Mouse (Mus musculus): Measurements from ENCODE around the gene Myo16.

The Myo16 gene

DNA sequence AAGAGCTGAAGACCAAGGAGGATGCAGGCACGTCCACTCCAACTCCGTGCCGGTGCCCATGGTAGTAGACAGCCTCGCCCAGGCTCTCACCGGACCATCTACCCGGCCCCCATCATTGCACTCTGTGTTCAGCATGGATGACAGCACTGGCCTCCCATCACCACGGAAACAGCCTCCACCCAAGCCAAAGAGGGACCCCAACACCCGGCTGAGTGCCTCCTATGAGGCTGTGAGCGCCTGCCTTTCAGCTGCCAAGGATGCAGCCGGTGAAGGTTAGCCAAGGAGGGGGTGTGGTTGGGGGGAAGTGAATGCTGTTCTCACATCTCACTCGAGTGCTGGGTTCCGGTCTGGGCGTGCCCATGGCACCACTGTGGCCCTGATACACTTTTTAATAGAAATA is 408.3 kb downstream of the Myo16 start:
- DNase-seq = no peak

DNA sequence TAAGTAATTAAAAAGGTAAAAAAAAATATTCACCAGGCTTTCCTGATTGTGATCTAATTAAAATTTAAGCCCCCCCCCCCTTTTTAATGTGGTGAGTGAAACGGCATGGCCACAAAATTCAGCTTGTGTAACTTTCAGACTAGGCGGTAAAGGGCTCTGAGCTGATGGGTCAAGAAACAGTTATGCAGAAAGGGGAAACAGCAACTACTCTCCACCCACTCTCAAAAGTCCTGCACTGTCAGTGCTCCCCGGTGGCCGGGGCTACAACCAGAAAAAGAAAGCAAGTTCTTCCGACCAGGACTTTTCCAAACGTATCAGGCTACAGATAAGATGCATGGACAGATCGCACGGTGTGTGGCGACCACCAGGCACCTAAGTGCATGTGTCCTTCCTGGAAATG is 408.9 kb downstream of the Myo16 start:
- DNase-seq = no peak

DNA sequence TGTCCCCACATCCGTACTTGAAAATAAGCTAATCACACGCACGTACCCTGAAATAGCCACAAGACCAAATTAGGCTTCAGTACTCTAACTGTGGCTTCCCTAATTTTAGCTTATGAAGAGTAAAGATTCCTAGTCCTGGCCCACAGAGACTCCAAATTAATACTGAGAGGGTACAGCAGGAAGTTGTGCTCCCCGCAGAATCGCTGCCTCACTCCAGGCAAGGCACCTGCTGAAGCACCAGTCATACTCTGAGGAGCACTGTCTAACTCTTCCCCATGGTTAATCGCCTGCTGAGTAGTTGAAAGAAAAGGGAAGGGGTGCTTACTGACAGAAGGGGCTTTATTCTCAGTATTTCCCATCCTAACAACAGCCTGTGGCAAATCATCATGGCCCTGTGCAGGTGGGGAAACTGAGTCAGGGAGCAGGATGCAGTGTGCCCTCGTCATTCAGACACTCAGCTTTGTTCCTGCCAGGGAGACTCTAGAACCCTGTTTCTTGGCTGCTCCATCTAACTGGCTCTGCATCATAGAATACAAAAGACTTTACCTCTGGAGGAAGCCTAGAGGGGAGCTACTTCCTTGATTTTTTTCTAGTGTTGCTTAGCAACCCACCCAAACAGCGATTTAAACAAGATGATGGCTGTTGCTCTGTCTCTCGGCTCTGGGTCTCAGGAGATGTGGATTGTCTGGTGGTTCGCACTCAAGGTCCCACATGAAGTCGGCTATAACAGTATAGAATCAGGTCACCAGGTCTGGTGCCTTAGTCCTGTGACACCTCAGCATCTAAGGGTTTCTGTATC is 411.7 kb downstream of the Myo16 start:
- no peak for DNase-seq

DNA sequence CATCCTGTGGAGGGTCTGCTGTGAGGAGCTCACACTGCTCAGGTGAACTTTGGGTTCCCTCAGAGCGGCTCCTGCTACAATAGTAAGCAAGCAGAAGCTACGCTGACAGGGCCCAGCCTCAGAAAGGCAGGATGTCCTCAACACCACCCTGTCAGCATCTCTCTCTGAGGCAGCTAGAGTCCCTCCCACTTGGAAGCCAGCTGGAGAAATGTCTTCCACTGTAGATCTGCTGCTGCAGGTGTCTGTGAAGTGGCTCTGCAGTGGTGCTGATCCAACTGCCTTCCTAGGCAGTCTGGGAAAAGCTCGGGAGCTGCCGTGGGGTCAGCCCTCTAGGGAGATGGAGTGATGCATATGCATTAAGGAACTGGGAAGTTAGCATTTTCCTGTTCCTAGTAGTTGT is 414.7 kb downstream of the Myo16 start:
- no peak for DNase-seq

DNA sequence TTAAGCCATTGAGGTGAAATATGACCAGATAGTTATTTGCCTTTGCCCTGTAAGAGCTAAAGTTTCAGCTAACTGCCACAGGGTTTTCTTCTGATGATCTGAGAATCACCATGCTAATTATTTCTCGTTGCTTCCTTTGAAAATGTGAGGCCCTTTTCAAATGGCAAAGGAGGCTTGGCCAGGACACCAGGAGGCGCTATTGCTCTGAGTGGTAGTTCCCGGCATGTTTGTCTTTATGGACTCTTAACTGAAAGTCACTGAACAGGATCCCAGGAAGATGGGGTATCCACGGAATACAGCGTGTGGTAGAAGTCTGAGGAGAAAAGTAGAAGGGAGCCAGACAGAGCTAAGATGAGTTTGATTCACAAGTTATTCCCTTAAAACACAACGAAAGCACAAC is 420.4 kb downstream of the Myo16 start:
- DNase-seq = peak; percentile 59

DNA sequence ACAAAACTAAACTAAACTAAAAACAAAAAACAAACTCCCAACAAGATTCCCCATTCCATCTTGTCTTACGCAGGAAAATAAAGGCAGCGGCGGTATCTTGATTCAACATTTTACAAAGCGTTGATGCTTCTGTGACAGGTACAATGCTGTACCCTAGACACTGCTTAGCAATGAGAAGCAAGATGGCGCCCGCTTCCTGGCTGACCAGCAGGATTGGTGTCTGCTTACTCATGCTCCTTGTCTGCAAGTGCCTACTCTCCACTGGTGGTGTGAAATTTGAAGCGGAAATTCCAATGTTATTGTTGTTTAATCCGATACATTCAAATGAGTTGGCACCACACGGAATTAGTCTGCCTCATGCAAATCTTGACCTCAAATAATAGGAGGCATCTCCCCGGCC is 421.5 kb downstream of the Myo16 start:
- DNase-seq = no peak

DNA sequence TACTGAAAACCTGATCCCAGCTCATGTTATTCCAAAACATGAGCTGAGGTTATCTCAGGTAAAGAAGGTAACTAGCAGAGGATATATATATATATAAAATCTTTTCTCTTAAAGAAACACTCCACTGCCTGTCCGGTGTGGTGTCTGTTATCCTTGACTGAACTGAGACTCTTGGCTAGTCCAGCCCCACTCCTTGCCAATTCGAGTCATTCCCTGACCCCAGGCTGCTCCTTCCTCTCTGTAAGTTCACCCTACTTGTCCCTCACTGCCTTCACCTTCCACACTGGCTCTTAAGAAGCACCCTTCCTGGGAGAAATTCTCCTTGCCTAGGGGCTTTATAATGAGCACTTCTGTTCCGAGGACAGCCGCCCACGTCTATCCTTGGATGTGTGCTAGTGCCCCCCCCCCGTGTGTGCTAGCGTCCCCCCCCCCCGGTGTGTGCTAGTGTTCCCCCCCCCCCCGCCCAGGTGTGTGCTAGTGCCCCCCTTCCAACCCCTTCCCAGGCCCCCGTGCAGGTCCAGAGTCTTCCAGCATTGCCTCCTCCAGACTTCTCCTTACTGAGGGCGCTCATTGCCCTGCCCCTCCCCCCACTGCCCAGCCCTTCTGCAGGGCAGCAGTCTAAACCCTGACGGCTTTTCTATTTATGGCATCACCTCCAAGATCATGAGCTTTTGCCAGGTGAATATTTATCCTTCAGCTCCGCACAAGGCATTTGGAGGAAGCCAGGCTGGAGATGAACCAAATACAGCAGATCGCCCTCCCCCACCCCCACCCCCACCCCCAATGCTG is 433.4 kb downstream of the Myo16 start:
- no peak for DNase-seq

DNA sequence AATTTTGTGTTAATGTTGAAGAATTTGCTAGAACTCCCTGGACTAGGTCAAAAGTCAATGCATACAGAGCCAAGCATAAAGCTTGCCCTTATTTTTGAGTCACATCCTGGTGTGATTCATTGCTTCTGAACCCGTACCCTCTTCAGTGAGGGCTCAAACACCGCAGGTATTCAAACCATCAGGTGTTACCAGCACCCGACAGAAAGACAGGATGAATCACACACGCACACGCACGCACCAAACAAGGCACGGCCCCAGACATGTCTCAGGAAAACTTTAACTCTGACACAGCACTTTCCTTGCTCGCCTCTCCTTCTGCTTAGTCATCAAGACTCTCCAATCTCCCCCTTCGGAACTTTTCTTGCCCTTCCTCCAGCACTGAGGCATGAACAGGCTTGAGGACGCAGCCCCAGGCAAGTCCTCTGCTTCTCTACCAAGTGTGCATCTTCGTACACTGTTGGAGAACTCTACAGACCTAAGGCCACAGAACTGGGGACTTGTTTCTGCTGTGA is 435.8 kb downstream of the Myo16 start:
- no peak for DNase-seq

DNA sequence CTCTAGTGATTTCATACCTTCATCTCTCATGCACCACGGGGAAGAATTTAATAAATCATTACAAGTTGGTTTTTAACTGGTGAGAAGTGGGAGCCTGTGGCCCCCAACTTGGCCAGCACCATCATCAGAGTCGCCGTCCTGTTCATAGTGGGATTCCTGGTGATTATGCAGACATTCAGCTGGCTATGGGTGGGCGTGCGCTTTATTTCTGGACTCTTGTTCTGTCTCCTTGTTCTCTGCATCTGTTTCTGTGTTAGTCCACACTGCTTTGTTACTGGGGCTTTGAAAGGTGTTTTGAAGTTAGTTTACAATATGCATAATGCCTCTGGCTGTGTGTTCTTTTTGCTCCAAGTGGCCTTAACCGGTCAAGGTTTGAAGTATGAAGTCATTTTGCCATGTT is 439.2 kb downstream of the Myo16 start:
- no peak for DNase-seq

DNA sequence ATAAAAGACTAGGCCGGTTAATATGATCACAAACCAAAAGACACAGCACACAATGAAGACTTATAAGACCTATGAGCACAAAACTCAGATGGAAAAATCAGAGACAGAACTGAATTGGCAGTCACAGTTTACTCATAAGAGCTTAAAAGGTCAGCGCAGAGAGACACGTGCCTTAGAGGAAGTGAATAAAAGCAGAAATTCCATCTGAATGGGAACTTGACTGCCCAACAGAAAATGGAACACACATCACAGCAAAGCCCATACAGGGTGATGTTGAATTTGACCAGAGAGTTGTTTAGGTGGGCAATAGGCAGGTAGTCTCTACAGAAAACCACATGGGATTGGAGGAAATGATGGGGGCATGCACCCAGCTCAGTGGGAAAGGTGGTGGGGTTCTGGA is 442.6 kb downstream of the Myo16 start:
- no peak for DNase-seq

DNA sequence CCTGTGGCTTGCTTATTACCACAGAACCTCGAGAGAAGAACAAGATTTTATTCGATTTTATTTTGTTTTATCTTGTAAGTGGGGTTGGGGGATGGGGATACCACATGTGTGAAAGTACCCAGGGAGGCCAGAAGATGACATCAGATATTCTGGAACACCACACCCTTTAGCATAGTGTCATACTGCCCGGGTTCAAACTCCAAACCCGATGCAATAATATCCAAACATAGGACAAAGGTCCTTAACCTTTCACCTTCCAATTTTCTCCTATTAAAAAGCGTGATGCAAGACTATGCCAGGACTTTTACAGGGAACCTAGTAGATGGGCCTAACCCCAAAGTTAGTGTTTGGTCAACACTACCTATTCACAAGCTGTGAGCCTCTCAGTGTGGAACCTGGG is 443.9 kb downstream of the Myo16 start:
- DNase-seq = no peak

DNA sequence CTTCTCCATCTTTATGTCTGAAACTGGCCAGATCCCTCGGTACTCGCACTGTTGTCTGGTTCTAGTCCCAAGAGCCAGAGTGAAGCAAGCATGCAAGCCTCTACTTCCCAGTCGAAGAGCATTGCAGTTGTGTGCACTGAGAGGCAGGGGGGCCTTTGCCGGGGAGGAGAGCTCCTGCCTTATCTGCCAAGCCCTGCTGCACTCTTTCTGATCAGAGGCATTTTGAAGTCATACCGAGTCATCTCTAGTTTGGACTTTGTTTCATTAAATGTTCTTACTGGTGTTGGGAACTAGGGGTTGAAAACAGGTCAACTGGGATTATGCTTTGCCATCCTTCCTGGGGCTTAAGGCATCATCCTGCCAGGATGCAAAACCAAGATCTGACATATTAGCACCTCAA is 445.2 kb downstream of the Myo16 start:
- DNase-seq = no peak

DNA sequence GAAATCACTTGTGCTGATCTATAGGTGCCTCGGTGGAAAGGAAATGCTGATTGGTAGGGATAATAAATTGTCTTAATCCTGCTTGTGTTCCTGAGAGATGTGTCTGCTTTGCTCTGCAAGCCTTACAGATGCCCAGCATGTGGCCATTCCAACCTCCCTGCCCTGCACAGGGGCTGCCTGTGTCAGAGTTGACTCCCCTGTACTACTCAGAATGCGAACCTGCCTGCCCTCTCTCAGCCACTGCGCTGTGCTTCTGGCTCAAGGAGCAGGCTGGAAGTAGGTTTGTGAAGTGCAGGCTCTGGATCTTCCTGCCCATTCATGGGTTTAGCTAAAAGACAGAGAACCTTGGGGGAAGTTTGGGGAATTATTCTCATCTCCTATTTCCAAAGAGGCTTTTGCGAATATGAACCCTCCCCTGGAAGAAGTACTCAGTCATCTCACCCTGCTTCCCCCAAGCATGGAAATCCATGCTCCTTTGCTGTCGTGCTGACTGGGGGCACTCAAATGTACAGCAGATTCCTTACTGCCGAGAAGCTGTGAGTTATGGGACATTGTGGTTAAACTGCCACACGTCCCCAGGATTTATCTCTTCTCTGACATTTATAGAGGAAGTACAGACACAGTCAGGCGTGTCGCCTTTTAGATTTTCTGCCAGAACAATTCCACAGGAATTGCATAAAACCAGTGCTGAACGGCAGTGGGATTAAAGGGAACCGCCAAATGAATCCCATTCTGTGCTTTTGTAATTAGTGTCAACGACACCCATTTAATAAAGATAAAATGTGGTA is 452.5 kb downstream of the Myo16 start:
- no peak for DNase-seq

DNA sequence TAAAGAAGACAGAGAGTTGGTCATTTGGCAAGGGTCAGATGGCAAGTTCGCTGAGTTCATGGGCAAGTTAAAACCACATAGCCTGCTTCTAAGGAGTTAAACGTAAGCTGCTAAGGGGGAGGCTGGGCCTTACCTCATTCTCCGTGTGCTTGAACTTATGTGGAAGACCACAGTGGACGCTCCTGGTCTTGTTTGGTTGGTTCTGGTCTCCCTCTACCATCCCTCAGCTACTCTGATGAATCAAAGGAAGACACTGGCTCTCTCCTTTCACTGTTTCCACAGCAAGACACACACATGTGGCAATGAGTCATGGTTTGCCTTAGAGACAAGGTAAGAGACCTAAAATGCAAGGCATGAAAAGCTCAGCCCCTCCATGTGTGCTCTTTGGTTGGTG is 453.1 kb downstream of the Myo16 start:
- DNase-seq = no peak

DNA sequence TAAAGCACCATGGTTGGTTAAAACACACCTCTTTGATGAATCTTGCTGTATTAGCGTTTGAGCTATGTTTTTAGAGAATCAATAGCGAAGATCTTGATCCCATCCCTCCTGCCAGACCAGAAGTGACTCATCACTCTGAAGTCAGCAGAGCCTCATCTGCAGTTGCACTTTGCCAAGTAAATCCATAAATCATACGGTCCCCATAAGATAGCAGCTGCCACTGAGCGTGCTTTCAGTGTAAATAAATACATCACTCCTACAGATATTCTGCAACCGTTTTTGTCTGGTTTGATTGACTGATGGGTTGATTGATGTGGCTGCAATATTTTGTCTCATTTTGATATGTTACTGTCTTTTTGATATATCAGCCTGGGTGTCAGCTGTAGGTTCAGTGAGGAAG is 457.9 kb downstream of the Myo16 start:
- DNase-seq = no peak

DNA sequence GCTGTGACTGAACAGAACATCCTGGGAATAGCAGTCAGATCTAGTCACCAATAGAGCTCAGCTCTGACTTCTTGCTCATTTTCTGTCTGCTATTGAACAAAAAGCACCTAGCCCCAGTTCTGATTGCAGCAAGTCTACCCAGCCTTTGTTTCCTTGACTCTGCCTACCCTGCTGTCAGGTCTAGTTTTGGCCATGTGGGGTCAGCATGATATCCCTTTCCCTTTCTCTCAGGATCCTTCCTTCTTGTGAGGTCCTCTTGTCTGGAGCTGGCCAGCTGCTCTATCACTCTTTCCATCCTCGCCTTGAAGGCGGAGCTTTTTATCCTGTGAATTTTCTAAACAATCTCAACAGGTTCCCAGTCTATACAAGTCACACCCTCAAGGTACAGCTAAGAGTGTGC is 459.7 kb downstream of the Myo16 start:
- no peak for DNase-seq

DNA sequence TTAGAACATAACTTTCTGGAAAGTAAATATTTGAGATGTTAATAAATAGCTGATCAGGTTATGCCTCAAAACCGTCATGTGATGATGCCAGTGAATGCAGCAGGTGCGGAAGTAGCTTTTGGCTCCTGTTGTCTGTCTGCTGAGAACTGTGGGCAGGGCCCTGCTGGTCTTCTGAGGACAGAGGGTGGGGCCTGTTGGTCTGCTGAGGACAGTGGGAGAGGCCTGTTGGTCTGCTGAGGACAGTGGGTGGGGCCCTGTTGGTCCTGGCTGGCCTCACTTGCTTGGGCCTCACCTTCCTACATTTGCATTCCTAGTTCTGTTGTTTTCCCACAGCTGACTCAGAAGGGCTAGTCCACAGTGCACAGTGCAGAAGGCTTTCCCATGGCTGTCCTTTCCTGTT is 466.0 kb downstream of the Myo16 start:
- no peak for DNase-seq

DNA sequence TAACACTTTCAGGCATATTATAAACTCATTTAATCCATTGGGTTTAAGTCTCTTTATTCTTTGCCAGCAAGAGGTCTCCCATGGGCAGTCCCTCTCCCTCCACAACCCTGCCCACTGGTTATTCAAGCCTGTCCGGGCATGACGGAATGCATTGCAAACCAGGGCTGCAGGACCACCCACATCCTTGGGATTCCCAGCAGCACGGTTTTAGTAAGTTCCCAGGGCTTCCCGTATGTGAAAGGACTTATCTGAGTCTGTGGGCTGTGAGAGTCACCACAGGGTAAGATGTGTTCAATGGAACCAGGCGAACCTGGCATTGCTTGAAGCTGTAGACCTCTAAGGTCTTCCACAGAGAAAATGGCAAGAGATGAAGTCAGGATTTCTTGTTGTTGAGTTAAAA is 471.6 kb downstream of the Myo16 start:
- no peak for DNase-seq

DNA sequence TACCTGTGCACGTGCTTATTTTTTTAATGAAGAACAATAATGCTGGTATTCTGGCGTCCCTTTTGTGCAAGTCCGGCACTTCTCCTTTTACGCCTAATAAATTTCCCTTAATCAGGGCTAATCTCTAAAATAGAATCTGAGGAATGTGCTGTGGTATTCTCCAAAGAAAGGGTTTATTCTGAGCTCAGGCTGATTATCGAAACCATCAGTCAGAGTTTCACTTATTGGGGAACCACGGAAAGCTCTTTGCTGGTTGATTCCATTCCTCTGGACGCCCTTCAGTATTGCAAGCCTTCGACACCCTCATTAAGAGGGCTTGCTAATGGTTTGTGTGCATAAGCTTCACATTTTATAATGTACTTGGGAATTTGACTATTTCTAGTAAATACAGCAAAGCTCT is 475.0 kb downstream of the Myo16 start:
- DNase-seq = no peak

DNA sequence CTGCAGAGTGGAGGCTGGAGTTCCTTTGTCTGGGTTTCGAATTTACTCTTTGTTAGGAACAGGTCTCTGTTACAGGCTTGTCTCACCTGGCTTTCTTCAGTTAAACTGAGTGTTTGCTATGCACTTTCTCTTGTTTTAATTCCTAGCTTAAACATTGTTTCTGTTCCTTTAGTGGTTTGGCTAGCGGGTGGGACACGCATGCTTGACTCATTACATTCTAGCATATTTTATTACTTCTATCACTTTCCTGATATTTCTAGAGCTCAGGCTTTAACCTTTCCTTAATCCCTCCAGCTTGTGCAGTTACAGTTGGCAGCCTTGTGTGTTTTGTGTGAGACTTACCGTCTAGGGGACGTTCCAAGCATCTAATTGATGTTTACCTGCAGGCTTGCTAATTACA is 476.2 kb downstream of the Myo16 start:
- no peak for DNase-seq

DNA sequence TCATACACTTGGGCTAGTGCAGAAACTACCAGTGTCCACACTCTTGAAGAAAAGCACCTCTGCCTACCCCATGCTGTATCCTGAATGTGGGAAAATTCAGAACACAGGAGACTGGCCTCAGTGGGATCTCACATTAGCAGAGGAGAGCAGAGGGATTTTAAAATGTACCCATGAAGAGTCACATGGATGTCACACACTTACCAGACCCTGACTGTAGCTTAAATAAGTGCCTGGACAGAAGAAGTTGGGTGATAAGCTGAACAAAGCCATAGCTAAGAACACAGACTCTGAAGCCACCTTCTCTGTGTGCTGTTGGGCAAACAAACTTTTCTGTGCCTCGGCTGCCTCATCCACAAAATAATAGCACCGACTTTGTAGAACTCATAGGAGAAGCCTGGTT is 477.3 kb downstream of the Myo16 start:
- no peak for DNase-seq

DNA sequence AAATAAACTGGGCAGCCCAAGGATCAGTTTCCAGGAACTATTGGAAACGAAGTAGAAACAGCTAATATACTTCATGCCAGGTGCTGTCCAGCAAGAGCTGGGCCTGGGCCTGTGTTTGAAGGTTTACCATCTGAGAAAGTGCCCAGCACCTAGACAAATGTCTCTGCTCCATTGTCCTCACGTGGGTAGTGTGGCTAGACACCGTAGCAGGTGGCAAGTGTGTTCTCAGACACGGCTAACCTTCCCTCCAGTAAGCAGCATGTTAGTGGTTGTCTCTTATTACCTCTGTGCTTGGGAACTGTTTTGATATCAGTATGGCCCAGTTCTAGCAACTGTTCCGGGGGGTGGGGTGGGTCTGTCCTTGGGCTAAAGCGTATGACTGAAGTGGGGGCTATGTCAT is 478.9 kb downstream of the Myo16 start:
- no peak for DNase-seq

DNA sequence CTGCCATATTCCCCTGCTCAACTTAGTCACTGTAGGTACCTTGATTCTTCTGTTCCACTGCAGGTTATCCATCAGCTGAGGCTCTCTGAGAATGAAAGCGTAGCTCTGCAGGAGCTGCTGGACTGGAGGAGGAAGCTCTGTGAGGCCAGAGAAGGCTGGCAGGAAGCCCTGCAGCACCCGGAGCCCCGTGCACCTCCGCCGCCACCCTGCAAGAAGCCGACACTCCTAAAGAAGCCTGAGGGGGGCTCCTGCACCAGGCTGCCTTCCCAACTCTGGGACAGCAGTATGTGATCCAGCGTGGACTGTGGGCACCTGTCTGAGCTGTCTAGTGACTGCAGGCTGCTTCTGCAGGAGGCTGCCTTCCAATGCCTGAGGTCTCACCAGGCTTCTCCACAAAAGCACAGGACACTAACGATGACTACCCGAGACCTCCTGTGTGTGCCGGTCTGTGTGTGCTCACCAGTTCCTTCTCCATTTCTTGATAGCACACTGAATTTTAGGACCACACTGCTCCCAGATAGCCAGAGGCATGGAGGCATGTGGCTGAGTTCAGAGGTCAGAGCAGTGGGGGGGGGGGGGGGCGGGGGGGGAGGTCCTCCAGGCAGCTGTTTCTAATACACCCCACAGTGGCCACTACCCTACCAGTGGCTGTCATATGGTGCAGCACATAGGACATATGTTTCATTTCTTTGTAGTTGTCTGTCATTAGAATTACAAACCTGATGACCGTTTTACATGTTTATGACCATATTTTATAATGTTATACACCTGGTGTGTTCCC is 479.8 kb downstream of the Myo16 start:
- DNase-seq = no peak
